Mouse (Mus musculus): ENCODE measurements around the gene Cp.
"Not testable (repeated sequence)": the region's sequence is repeated elsewhere in the genome, so short reads cannot be mapped to it uniquely, and the experiment has no call there.

Gene Cp

GRCm38 (mm10) chr3:19956885-19957284 is at the start of gene Cp:
Gene Cp (plus strand): TSS chr3:19957054.
- DNase-seq (ENCODE audit: low spot score), result peak; percentile 3

GRCm38 (mm10) chr3:19948552-19948951 is 8.3 kb upstream of the Cp start:
- no peak for DNase-seq (ENCODE audit: low spot score)

- DNase-seq (ENCODE audit: low spot score), result not testable (repeated sequence)
Observed at GRCm38 (mm10) chr3:19949401-19949800, 7.5 kb upstream of the Cp start.

GRCm38 (mm10) chr3:19953425-19953824 is 3.4 kb upstream of the Cp start:
- no peak for DNase-seq (ENCODE audit: low spot score)

GRCm38 (mm10) chr3:19953865-19954264 is 3.0 kb upstream of the Cp start:
- DNase-seq (ENCODE audit: low spot score), result peak; percentile 21

- no peak for DNase-seq (ENCODE audit: low spot score)
Observed at GRCm38 (mm10) chr3:19958031-19958430, 1.2 kb downstream of the Cp start.

- no peak for DNase-seq (ENCODE audit: low spot score)
Observed at GRCm38 (mm10) chr3:19958983-19959382, 2.1 kb downstream of the Cp start.

- no peak for DNase-seq (ENCODE audit: low spot score)
Observed at GRCm38 (mm10) chr3:19960570-19961114, 3.8 kb downstream of the Cp start.

GRCm38 (mm10) chr3:19961341-19961740 is 4.5 kb downstream of the Cp start:
- DNase-seq (ENCODE audit: low spot score), result no peak

GRCm38 (mm10) chr3:19962769-19963513 is 6.1 kb downstream of the Cp start:
- DNase-seq (ENCODE audit: low spot score), result no peak

- DNase-seq (ENCODE audit: low spot score), result no peak
Observed at GRCm38 (mm10) chr3:19964625-19965188, 7.9 kb downstream of the Cp start.

- no peak for DNase-seq (ENCODE audit: low spot score)
Observed at GRCm38 (mm10) chr3:19965239-19965638, 8.4 kb downstream of the Cp start.

GRCm38 (mm10) chr3:19966072-19966471 is 9.2 kb downstream of the Cp start:
- no peak for DNase-seq (ENCODE audit: low spot score)

- DNase-seq (ENCODE audit: low spot score), result no peak
Observed at GRCm38 (mm10) chr3:19978474-19978873, 21.6 kb downstream of the Cp start.

GRCm38 (mm10) chr3:19981156-19981555 is 24.3 kb downstream of the Cp start:
- no peak for DNase-seq (ENCODE audit: low spot score)

- no peak for DNase-seq (ENCODE audit: low spot score)
Observed at GRCm38 (mm10) chr3:19982846-19983245, 26.0 kb downstream of the Cp start.

GRCm38 (mm10) chr3:19986123-19986522 is 29.3 kb downstream of the Cp start:
- no peak for DNase-seq (ENCODE audit: low spot score)

GRCm38 (mm10) chr3:19990031-19990430 is 33.2 kb downstream of the Cp start:
- no peak for DNase-seq (ENCODE audit: low spot score)

- DNase-seq (ENCODE audit: low spot score), result no peak
Observed at GRCm38 (mm10) chr3:19992388-19992787, 35.5 kb downstream of the Cp start.

- DNase-seq (ENCODE audit: low spot score), result peak; percentile 29
Observed at GRCm38 (mm10) chr3:19999551-19999950, 42.7 kb downstream of the Cp start.

GRCm38 (mm10) chr3:20000806-20001205 is 44.0 kb downstream of the Cp start:
- DNase-seq (ENCODE audit: low spot score), result no peak

GRCm38 (mm10) chr3:20002786-20003185 is 45.9 kb downstream of the Cp start:
- no peak for DNase-seq (ENCODE audit: low spot score)

- DNase-seq (ENCODE audit: low spot score), result no peak
Observed at GRCm38 (mm10) chr3:20004422-20004821, 47.6 kb downstream of the Cp start.

- DNase-seq (ENCODE audit: low spot score), result no peak
Observed at GRCm38 (mm10) chr3:20005611-20006010, 48.8 kb downstream of the Cp start.
